Mouse (Mus musculus) layer of hippocampus, adult 11-12 months (tissue): ENCODE data around the gene Vps13a.

Experiments
- DNase-seq: peaks from one replicate; pipeline ENCODE4 v3.0.0; 2022; ENCODE audit warnings: low spot score

Vps13a gene

GRCm38 (mm10) chr19:16579656-16580260 is 201.0 kb downstream of the Vps13a start:
- DNase-seq: no peak

DNA sequence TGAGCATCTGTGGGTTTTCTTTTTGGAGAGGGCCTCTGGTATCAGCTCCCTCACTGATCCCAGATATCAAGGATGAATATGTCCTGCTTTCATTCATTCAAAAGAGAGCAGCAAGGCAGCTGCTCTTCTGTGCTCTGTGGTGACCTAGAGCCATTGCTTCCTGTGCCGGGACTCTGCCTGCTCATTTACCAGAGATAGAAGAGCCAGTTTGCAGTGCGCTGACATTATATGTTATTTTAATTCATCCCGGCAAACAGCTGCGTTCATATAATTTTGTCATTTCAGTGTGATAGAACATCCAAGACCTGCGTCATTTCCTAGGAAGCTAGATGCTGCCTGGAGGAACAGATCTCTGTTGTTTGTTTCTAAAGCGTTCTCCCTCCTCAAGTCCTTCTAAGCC is 203.9 kb downstream of the Vps13a start:
- no peak for DNase-seq
